Mouse (Mus musculus): ENCODE measurements around the gene Cela3b. TPM values are rescaled to one million over a fixed set of nuclear protein-coding genes. Genes with fewer than 3 reads are reported as not detected.

The Cela3b gene
- polyA plus RNA-seq, 1 experiment from 2014 or later: 0.42 TPM

- no peak for TF ChIP-seq EP300 (IDR thresholded peaks at IDR 0.05; ENCODE audit: low read depth)
- no peak for TF ChIP-seq CTCF (IDR thresholded peaks at IDR 0.05; ENCODE audit: low read depth)
- H3K36me3 ChIP-seq (replicated peaks; ENCODE audit: insufficient read depth, low read length): no peaks in the 10 kb centered on the region
- peaks cover 6% of the 10 kb centered on the region for H3K4me1 ChIP-seq (ENCODE audit: insufficient read depth)
- ATAC-seq (no peak), DNase-seq (no peak)
- H3K27me3 ChIP-seq (ENCODE audit: insufficient read depth, low read length): no peaks in the 10 kb centered on the region
- H3K9me3 ChIP-seq (ENCODE audit: low read length): no peaks in the 10 kb centered on the region
- no peak overlapping the region for H3K9ac ChIP-seq (replicated peaks)
- WGBS (ENCODE audit: insufficient replicate concordance): 89% methylated on average over 10 of the region's 10 CpGs
- no peak overlapping the region for H3K27ac ChIP-seq (ENCODE audit: low read depth)
- no peak overlapping the region for H3K4me3 ChIP-seq (ENCODE audit: low read depth, low read length)
- H3K4me2 ChIP-seq (ENCODE audit: low read depth, low read length): no peak overlapping the region
These were observed 50.6 kb downstream of the Cela3b start for GRCm38 (mm10) chr4:137379713-137380255.

- TF ChIP-seq CTCF (IDR thresholded peaks at IDR 0.05; ENCODE audit: low read depth) (no peak), EP300 (IDR thresholded peaks at IDR 0.05; ENCODE audit: low read depth) (no peak)
- H3K4me2 ChIP-seq (ENCODE audit: low read depth, low read length): no peak overlapping the region
- DNase-seq (no peak), ATAC-seq (no peak)
- 85% methylated on average over 3 of the region's 3 CpGs for WGBS (ENCODE audit: insufficient replicate concordance)
- H3K4me1 ChIP-seq (ENCODE audit: insufficient read depth): peaks cover 6% of the 10 kb centered on the region
- no peak overlapping the region for H3K9ac ChIP-seq (replicated peaks)
- H3K9me3 ChIP-seq (ENCODE audit: low read length): no peaks in the 10 kb centered on the region
- H3K27ac ChIP-seq (ENCODE audit: low read depth): no peak overlapping the region
- H3K36me3 ChIP-seq (replicated peaks; ENCODE audit: insufficient read depth, low read length): no peaks in the 10 kb centered on the region
- H3K4me3 ChIP-seq (ENCODE audit: low read depth, low read length): no peak overlapping the region
- no peaks in the 10 kb centered on the region for H3K27me3 ChIP-seq (ENCODE audit: insufficient read depth, low read length)
These were observed 51.3 kb downstream of the Cela3b start for GRCm38 (mm10) chr4:137379085-137379484.

GRCm38 (mm10) chr4:137377526-137378304 lies 52.6 kb downstream of the Cela3b start:
- ATAC-seq (peak; percentile 32; the same call in 1 of the 2 replicates), DNase-seq (no peak)
- no peak overlapping the region for H3K4me3 ChIP-seq (ENCODE audit: low read depth, low read length)
- TF ChIP-seq EP300 (IDR thresholded peaks at IDR 0.05; ENCODE audit: low read depth): no peak
- no peak overlapping the region for H3K4me2 ChIP-seq (ENCODE audit: low read depth, low read length)
- H3K36me3 ChIP-seq (replicated peaks; ENCODE audit: insufficient read depth, low read length): no peaks in the 10 kb centered on the region
- H3K27me3 ChIP-seq (ENCODE audit: insufficient read depth, low read length): no peaks in the 10 kb centered on the region
- no peaks in the 10 kb centered on the region for H3K9me3 ChIP-seq (ENCODE audit: low read length)
- H3K9ac ChIP-seq (replicated peaks): no peak overlapping the region
- H3K4me1 ChIP-seq (ENCODE audit: insufficient read depth): peaks cover 12% of the 10 kb centered on the region
- no peak overlapping the region for H3K27ac ChIP-seq (ENCODE audit: low read depth)
- 77% methylated on average over 4 of the region's 4 CpGs for WGBS (ENCODE audit: insufficient replicate concordance)

GRCm38 (mm10) chr4:137376778-137377177 lies 53.6 kb downstream of the Cela3b start:
- Histone ChIP-seq H3K4me3 (ENCODE audit: low read depth, low read length) (no peak overlapping the region), H3K27me3 (ENCODE audit: insufficient read depth, low read length) (no peaks in the 10 kb centered on the region), H3K4me2 (ENCODE audit: low read depth, low read length) (no peak overlapping the region), H3K9me3 (ENCODE audit: low read length) (no peaks in the 10 kb centered on the region), H3K27ac (ENCODE audit: low read depth) (no peak overlapping the region), H3K4me1 (ENCODE audit: insufficient read depth) (peaks cover 15% of the 10 kb centered on the region), H3K36me3 (replicated peaks; ENCODE audit: insufficient read depth, low read length) (no peaks in the 10 kb centered on the region), H3K9ac (replicated peaks) (no peak overlapping the region)
- no peak for DNase-seq
- no peak for ATAC-seq
- peak; percentile 31 for TF ChIP-seq CTCF (IDR thresholded peaks at IDR 0.05; ENCODE audit: low read depth)
- TF ChIP-seq EP300 (IDR thresholded peaks at IDR 0.05; ENCODE audit: low read depth): no peak
- WGBS (ENCODE audit: insufficient replicate concordance): 53% methylated on average over 2 of the region's 2 CpGs

GRCm38 (mm10) chr4:137375314-137376278 lies 54.7 kb downstream of the Cela3b start:
- TF ChIP-seq EP300 (IDR thresholded peaks at IDR 0.05; ENCODE audit: low read depth): no peak
- no peak for TF ChIP-seq CTCF (IDR thresholded peaks at IDR 0.05; ENCODE audit: low read depth)
- Histone ChIP-seq H3K27me3 (ENCODE audit: insufficient read depth, low read length) (no peaks in the 10 kb centered on the region), H3K4me1 (ENCODE audit: insufficient read depth) (peaks cover 13% of the 10 kb centered on the region), H3K9me3 (ENCODE audit: low read length) (no peaks in the 10 kb centered on the region), H3K9ac (replicated peaks) (no peak overlapping the region), H3K4me2 (ENCODE audit: low read depth, low read length) (no peak overlapping the region), H3K27ac (ENCODE audit: low read depth) (no peak overlapping the region), H3K4me3 (ENCODE audit: low read depth, low read length) (no peak overlapping the region), H3K36me3 (replicated peaks; ENCODE audit: insufficient read depth, low read length) (no peaks in the 10 kb centered on the region)
- DNase-seq (no peak), ATAC-seq (no peak)
- WGBS (ENCODE audit: insufficient replicate concordance): 65% methylated on average over 19 of the region's 19 CpGs

GRCm38 (mm10) chr4:137373711-137374110 lies 56.6 kb downstream of the Cela3b start:
- 49% methylated on average over 6 of the region's 6 CpGs for WGBS (ENCODE audit: insufficient replicate concordance)
- no peaks in the 10 kb centered on the region for H3K36me3 ChIP-seq (replicated peaks; ENCODE audit: insufficient read depth, low read length)
- H3K9ac ChIP-seq (replicated peaks): no peak overlapping the region
- peaks cover 16% of the 10 kb centered on the region for H3K4me1 ChIP-seq (ENCODE audit: insufficient read depth)
- H3K4me2 ChIP-seq (ENCODE audit: low read depth, low read length): 0 out of 2 replicates have a peak overlapping the region, but pooled peaks have one; percentile 18
- TF ChIP-seq CTCF (IDR thresholded peaks at IDR 0.05; ENCODE audit: low read depth) (no peak), EP300 (IDR thresholded peaks at IDR 0.05; ENCODE audit: low read depth) (no peak)
- no peak overlapping the region for H3K4me3 ChIP-seq (ENCODE audit: low read depth, low read length)
- H3K27me3 ChIP-seq (ENCODE audit: insufficient read depth, low read length): no peaks in the 10 kb centered on the region
- H3K27ac ChIP-seq (ENCODE audit: low read depth): peak overlapping the region; percentile 66
- H3K9me3 ChIP-seq (ENCODE audit: low read length): no peaks in the 10 kb centered on the region
- peak; percentile 56 for ATAC-seq
- no peak for DNase-seq
